Mouse (Mus musculus): ENCODE results near the gene Gm3776. TPM values are rescaled to one million over a fixed set of nuclear protein-coding genes. Genes with fewer than 3 reads are reported as not detected.
"Not testable (repeated sequence)": the region's sequence is repeated elsewhere in the genome, so short reads cannot be mapped to it uniquely, and the experiment has no call there.

The Gm3776 gene
- polyA plus RNA-seq, 1 experiment from 2014 or later = not detected

DNA sequence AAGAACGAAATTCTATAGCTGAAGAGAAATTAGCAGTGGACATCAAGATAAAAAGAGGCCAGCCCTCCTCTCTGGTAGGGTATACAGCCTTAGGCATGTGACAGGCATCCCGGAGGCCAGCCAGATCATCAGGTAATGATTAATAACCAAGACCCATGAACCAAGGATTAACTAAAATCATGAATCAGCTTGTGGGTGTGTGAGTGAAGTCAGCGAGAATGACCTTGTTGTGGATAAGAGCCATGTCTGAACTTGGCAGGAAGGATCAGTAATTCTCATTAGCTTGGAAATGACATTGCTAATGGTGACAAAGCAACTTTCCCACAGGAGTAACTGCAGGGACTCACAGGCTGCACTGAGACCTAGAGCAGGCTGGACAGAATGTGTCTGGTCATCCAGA, 27.3 kb upstream of the Gm3776 start:
- not testable (repeated sequence) for H3K4me3 ChIP-seq; ATAC-seq (ENCODE audit: extremely low read depth, insufficient number of reproducible peaks, low FRiP score, low TSS enrichment); H3K36me3 ChIP-seq; H3K27me3 ChIP-seq (replicated peaks); H3K4me2 ChIP-seq; H3K4me1 ChIP-seq; H3K27ac ChIP-seq (replicated peaks); H3K9ac ChIP-seq; H3K9me3 ChIP-seq
- WGBS = 58% methylated on average over 3 of the region's 3 CpGs

DNA sequence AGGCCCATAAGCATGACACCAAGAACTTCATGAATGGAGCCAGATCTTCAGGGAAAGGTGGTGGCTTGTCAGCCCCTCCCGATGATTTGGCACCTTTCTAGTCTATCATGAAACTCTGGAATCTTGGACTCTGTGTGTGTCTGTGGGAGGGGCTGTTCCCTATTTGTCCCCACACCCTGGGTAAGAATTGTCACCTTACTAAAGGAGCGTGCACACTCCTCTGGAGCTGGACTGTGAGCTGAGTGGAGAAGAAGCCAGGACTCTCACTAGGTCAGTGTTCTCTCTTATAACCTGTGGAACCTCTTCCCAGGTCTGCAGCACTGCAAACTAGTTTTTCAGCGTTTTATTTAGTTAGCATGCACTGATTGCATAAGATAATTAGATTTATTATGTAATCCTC, 26.5 kb upstream of the Gm3776 start, which contains the start of gene Gsta1:
TSS of gene Gsta1 (plus strand) at position 196 of the 400 bp plus-strand sequence.
- WGBS = 70% methylated on average over 3 of the region's 3 CpGs
- not testable (repeated sequence) for H3K27me3 ChIP-seq (replicated peaks); H3K4me1 ChIP-seq; H3K27ac ChIP-seq (replicated peaks); H3K9me3 ChIP-seq; ATAC-seq (ENCODE audit: extremely low read depth, insufficient number of reproducible peaks, low FRiP score, low TSS enrichment); H3K4me2 ChIP-seq; H3K9ac ChIP-seq; H3K36me3 ChIP-seq; H3K4me3 ChIP-seq

DNA sequence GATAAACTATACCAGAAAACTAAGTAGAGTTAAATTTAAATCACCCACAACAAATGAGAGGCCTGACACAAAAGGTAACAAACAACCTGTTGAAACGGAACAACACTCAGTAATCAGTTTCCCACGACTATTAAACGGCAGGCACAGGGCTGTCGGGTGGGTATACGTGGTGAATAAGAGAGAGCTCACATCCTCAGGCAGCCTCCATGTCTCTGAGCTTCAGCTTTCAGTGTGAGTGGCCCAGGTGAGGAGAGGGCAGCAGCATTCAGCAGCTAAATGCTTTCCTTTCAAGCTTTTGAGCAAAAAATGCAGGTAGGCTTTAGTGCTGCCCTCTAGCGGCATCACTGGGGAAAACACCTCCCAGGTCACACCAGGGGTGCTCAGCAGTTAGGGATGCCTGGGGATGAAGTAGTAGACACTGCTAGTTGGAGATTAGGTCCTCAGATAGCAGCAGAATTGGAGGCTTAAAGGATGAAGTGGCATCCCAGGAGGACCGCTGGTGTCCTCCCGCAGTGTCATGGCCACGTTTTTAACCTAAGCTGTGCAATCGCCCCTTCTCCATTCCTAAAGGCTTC, 23.7 kb upstream of the Gm3776 start:
- H3K36me3 ChIP-seq; H3K9me3 ChIP-seq; H3K4me2 ChIP-seq; H3K9ac ChIP-seq; H3K27ac ChIP-seq (replicated peaks); ATAC-seq (ENCODE audit: extremely low read depth, insufficient number of reproducible peaks, low FRiP score, low TSS enrichment); H3K27me3 ChIP-seq (replicated peaks); H3K4me1 ChIP-seq; H3K4me3 ChIP-seq: not testable (repeated sequence)
- no CpG with 5 or more reads among the region's 10 CpGs for WGBS

DNA sequence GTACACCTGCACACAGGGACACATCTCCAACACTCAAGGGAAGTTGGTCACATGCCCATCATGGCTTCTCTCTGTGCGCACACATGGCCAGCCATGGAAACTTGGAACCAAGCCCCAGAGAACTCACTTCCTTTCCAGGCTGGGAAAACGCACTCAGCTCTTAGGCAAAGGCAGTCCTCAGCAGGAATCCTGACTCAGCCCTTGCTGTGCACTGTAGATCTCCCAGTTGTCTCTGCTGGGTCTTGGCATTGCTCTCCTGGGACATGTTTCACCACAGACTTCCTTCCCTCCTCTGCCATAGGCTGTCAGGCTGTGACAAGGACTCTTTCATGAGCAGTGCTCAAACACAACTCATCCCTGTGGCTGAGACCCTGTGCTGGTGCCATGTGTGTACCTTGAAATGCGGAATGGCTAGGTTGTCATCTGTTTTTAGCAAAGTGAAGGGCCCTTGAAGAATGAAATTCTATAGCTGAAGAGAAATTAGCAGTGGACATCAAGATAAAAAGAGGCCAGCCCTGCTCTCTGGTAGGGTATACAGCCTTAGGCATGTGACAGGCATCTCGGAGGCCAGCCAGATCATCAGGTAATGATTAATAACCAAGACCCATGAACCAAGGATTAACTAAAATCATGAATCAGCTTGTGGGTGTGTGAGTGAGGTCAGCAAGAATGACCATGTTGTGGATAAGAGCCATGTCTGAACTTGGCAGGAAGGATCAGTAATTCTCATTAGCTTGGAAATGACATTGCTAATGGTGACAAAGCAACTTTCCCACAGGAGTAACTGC, 1.1 kb upstream of the Gm3776 start:
- H3K4me3 ChIP-seq; H3K27me3 ChIP-seq (replicated peaks); H3K36me3 ChIP-seq; ATAC-seq (ENCODE audit: extremely low read depth, insufficient number of reproducible peaks, low FRiP score, low TSS enrichment); H3K4me2 ChIP-seq; H3K9me3 ChIP-seq; H3K4me1 ChIP-seq; H3K9ac ChIP-seq; H3K27ac ChIP-seq (replicated peaks): not testable (repeated sequence)
- 58% methylated on average over 4 of the region's 4 CpGs for WGBS

DNA sequence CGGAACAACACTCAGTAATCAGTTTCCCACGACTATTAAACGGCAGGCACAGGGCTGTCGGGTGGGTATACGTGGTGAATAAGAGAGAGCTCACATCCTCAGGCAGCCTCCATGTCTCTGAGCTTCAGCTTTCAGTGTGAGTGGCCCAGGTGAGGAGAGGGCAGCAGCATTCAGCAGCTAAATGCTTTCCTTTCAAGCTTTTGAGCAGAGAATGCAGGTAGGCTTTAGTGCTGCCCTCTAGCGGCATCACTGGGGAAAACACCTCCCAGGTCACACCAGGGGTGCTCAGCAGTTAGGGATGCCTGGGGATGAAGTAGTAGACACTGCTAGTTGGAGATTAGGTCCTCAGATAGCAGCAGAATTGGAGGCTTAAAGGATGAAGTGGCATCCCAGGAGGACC, 2.8 kb downstream of the Gm3776 start:
- not testable (repeated sequence) for H3K9me3 ChIP-seq; ATAC-seq (ENCODE audit: extremely low read depth, insufficient number of reproducible peaks, low FRiP score, low TSS enrichment)
- WGBS = 0% methylated on average over 1 of the region's 6 CpGs

DNA sequence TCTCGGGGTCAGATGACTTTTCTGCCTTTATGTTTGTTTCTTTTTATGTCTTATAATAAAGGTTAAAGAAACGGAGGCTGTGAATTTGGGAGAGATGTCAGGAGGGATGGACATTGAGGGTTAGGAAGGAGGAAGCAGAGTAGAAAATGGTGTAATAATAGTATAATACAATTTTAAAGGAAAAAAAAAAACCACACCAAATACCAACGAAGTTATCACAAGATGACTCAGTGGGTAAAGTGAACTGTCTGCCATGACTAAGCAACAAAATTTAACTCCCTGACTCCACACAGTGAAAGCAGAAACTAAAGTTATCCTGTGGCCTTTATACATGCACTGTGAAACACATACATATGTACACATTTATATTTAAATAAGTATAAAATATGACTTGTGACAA, 14.0 kb downstream of the Gm3776 start:
- H3K9me3 ChIP-seq; H3K4me3 ChIP-seq; H3K36me3 ChIP-seq; H3K27ac ChIP-seq (replicated peaks); H3K4me1 ChIP-seq; ATAC-seq (ENCODE audit: extremely low read depth, insufficient number of reproducible peaks, low FRiP score, low TSS enrichment); H3K27me3 ChIP-seq (replicated peaks); H3K9ac ChIP-seq; H3K4me2 ChIP-seq: not testable (repeated sequence)
- WGBS = 58% methylated on average over 3 of the region's 3 CpGs

More for the DNA sequence above, 2.8 kb downstream of the Gm3776 start:
- H3K27me3 ChIP-seq (replicated peaks); H3K27ac ChIP-seq (replicated peaks); H3K4me2 ChIP-seq; H3K9ac ChIP-seq; H3K36me3 ChIP-seq; H3K4me3 ChIP-seq; H3K4me1 ChIP-seq: not testable (repeated sequence)

DNA sequence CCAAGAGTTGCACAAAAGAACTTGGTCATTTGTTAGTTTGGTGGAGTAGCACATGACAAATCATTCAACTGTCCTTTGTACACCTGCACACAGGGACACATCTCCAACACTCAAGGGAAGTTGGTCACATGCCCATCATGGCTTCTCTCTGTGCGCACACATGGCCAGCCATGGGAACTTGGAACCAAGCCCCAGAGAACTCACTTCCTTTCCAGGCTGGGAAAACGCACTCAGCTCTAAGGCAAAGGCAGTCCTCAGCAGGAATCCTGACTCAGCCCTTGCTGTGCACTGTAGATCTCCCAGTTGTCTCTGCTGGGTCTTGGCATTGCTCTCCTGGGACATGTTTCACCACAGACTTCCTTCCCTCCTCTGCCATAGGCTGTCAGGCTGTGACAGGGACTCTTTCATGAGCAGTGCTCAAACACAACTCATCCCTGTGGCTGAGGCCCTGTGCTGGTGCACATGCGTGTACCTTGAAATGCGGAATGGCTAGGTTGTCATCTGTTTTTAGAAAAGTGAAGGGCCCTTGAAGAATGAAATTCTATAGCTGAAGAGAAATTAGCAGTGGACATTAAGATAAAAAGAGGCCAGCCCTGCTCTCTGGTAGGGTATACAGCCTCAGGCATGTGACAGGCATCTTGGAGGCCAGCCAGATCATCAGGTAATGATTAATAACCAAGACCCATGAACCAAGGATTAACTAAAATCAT, 25.2 kb downstream of the Gm3776 start:
- H3K4me1 ChIP-seq; H3K4me3 ChIP-seq; ATAC-seq (ENCODE audit: extremely low read depth, insufficient number of reproducible peaks, low FRiP score, low TSS enrichment); H3K36me3 ChIP-seq; H3K9me3 ChIP-seq; H3K9ac ChIP-seq; H3K27me3 ChIP-seq (replicated peaks); H3K27ac ChIP-seq (replicated peaks); H3K4me2 ChIP-seq: not testable (repeated sequence)
- WGBS = 76% methylated on average over 4 of the region's 4 CpGs

DNA sequence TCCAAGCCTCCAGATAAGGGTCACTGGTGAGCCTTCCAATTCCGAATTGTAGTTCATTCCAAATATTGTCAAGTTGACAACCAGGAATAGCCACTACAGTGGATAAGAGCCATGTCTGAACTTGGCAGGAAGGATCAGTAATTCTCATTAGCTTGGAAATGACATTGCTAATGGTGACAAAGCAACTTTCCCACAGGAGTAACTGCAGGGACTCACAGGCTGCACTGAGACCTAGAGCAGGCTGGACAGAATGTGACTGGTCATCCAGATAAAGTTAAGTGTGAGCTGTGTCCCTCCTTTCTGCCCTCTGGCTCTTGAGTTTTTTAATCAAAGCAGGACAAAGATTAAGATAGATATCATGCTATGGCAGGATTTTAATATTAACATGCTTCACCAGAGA, 32.1 kb downstream of the Gm3776 start:
- H3K4me2 ChIP-seq; H3K36me3 ChIP-seq; H3K9ac ChIP-seq; ATAC-seq (ENCODE audit: extremely low read depth, insufficient number of reproducible peaks, low FRiP score, low TSS enrichment); H3K4me1 ChIP-seq; H3K4me3 ChIP-seq; H3K9me3 ChIP-seq; H3K27me3 ChIP-seq (replicated peaks); H3K27ac ChIP-seq (replicated peaks): not testable (repeated sequence)
- WGBS = 33% methylated on average over 1 of the region's 1 CpGs

DNA sequence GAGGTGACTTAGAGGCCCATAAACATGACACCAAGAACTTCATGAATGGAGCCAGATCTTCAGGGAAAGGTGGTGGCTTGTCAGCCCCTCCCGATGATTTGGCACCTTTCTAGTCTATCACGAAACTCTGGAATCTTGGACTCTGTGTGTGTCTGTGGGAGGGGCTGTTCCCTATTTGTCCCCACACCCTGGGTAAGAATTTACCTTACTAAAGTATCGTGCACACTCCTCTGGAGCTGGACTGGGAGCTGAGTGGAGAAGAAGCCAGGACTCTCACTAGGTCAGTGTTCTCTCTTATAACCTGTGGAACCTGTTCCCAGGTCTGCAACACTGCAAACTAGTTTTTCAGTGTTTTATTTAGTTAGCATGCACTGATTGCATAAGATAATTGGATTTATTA, 32.8 kb downstream of the Gm3776 start, which contains the start of gene Gm10639:
TSS of gene Gm10639 (plus strand) at position 201 of the 400 bp plus-strand sequence.
- H3K27me3 ChIP-seq (replicated peaks); ATAC-seq (ENCODE audit: extremely low read depth, insufficient number of reproducible peaks, low FRiP score, low TSS enrichment); H3K4me2 ChIP-seq; H3K27ac ChIP-seq (replicated peaks); H3K4me1 ChIP-seq; H3K4me3 ChIP-seq; H3K36me3 ChIP-seq; H3K9ac ChIP-seq; H3K9me3 ChIP-seq: not testable (repeated sequence)
- WGBS = 78% methylated on average over 3 of the region's 3 CpGs

DNA sequence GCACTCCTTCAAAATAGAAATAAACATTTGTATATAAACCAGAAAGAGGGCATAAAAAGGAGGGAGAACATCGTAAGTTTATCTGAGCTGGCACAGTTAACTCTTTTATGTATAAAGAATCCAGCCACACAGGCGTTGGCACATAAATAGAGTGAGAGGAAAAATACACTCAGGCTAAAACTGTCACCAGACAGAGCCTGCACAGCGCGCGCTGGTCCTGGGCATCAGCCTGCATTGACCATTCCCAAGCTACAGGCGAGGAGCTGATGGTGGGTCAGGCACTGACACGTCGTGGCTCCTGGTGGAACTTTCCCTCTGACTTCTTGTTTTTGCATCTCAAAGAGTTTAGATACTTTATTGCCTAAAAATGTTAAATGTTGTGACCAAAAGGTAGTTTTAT, 35.5 kb downstream of the Gm3776 start:
- H3K27me3 ChIP-seq (replicated peaks); H3K4me1 ChIP-seq; H3K36me3 ChIP-seq; H3K9me3 ChIP-seq; ATAC-seq (ENCODE audit: extremely low read depth, insufficient number of reproducible peaks, low FRiP score, low TSS enrichment); H3K27ac ChIP-seq (replicated peaks); H3K4me3 ChIP-seq; H3K4me2 ChIP-seq; H3K9ac ChIP-seq: not testable (repeated sequence)
- WGBS = 64% methylated on average over 8 of the region's 8 CpGs

DNA sequence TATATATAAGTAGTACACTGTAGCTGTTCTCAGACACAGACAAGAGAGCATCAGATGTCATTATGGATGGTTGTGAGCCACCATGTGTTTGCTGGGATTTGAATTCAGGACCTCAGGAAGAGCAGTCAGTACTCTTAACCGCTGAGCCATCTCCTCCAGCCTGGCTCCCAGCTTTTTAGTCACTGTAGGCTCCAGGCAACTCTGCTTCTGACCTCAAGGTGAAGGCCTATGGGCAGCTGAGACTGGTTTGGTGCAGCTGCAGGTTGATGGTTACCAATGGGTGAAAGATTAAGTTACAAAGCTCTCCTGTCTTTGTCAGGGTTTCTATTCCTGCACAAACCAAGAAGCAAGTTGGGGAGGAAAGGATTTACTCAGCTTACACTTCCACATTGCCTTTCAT, 36.8 kb downstream of the Gm3776 start:
- not testable (repeated sequence) for H3K27me3 ChIP-seq (replicated peaks); H3K36me3 ChIP-seq; H3K4me3 ChIP-seq; H3K9ac ChIP-seq; H3K27ac ChIP-seq (replicated peaks); H3K4me1 ChIP-seq; H3K9me3 ChIP-seq; ATAC-seq (ENCODE audit: extremely low read depth, insufficient number of reproducible peaks, low FRiP score, low TSS enrichment); H3K4me2 ChIP-seq
- WGBS = 42% methylated on average over 1 of the region's 1 CpGs

Data from heart, embryonic 13.5 days (tissue).